Mouse (Mus musculus): ENCODE results near the gene Metrn.
A peak's percentile ranks its signal among the peaks of the same experiment; 100 is the strongest.

Gene Metrn

DNA sequence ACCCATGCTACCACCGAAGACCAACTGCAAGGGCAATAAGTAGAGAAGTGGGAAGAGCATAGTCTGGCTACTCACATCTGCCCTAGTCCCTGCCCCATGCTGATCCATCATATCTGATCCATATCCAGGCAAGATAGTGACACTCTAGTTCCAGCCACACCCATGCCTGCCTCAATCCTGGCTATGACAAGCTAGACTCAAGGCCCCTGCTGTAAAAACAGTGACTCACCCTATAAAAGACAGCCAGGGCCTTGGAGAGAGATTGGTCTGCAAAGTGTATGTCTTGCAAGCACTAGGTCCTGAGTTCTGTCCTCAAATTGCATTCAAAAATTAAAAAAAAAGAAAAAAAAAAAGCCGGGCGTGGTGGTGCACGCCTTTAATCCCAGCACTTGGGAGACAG is 9.6 kb upstream of the Metrn start:
- no peak for DNase-seq (ENCODE audit: low spot score)

DNA sequence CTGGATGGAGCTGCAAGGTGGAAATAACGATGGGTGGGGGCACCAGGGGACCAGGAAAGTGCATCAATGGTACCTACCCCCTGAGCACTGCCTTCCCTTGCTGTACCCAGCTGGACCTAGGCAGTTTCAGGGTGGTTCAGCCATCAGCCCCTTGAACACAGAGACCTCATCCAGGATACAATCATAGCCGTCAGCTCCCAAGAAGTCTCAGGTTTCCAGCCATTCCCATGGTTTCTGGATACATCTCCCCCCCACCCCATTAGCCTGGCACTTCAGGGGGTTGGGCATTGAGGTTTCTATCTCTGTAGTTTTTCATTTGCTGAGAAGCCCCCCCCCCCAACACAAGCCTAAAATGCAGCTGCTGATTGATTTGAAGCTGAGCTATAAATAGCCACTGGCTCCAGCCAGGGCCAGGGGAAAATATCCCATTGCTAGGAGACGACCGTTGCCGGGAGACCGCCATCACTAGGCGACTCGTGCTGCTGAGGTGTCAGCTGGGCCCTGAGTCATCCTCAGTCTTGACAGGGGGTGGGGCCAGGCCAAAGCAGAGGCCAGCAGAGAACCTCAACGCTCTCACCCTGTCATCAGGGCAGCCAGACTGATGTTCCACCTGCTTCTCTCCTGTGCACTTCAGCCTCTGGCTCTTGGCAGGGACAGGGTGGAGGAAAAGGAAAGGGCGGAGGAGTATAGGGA is 6.0 kb upstream of the Metrn start:
- no peak for DNase-seq (ENCODE audit: low spot score)

DNA sequence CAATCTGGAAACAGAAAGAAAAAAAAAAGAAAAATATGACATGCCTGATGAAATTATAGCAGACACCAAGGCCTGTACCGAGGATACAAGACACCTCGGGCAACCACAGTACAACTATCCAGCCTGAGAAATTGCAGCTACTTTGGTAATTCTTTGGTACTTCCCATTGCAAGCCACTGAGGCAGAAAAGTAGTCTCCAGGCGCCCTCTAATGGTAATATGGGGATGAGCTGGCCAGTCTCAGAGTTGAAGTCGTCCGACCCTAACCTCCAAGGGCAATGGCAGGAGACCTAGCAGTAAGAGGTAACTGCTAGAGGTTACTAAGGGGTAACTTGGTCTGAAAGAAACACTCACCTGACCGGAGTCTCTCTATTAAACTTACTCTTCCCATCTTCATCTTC is 4.1 kb upstream of the Metrn start:
- peak; percentile 50 for DNase-seq (ENCODE audit: low spot score)

DNA sequence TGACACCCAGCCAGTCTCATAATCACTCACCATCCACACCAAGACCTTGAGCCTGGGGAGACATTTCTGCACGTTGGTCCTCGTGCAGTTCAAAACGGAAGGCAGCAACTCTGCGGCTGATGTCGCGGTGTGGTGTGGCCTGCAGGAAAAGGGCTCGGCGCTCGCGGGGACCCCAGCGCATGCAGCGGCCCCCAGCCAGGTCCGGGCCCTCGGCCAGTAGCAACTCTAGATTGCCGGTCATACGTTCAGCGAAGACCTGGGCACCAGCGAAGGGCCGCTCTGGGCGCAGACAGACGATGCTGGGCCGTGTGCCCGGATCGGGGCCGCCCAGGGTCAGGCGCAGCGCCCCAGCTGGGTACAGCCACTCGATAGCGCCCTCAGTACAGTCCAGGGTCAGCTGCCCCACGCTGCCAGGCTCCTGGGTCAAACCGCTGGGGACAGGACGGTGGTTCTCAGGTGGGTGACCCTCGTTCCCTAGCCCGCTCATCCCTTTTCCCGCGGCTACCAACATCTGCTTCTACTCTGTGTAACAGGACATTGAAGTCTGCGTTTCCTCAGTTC is 645 bp downstream of the Metrn start:
- no peak for DNase-seq (ENCODE audit: low spot score)

- no peak for DNase-seq (ENCODE audit: low spot score)
Measured at GRCm38 (mm10) chr17:25795609-25796092, 1.3 kb downstream of the Metrn start, which contains the start of gene AC134908.4. Gene AC134908.4 (minus strand): TSS chr17:25795659.

GRCm38 (mm10) chr17:25794998-25795397 is 1.9 kb downstream of the Metrn start:
- no peak for DNase-seq (ENCODE audit: low spot score)

DNA sequence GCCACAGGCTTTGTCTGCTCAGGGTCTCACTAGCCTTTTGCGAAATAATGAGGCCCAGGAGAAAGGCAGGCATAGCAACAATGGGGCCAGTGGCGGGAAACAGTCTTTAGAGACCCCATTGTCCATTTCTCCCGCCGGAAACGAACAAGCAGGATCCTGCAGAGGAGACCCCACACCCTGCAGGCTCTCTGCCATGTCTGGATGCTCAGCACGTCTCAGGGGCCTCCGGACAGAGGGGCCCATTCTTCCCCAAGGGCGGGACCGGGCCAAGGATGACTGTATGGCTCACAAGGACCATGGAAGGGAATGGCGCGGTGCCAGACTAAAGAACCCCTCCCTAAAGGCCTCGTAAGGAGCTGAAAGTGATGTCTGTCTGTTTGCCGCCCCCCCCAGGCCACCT is 2.7 kb downstream of the Metrn start:
- DNase-seq (ENCODE audit: low spot score): no peak

DNA sequence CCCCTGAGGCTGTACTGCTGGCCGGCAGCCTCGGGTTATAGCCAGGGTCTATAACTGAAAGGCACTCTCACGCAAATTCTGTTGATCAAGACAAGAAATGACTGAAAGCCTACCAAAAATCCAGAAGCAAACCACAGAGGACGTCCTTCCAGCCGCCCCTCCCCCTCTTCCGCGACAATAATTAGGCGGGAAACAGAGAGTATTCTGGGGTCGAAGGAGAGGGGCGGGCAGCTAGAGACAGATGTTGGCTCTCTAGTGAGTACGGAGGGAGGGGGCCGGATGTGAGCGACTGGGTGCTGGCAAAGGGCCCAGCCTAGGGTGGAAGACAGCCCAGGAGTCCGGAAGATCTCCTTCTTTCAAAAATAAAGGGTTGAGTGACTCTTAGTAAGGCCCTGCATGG is 4.3 kb downstream of the Metrn start, which contains the start of gene Fam173a:
Gene Fam173a, minus strand, starts transcription at position 287 of the 400 bp plus-strand sequence.
- peak; percentile 54 for DNase-seq (ENCODE audit: low spot score)

- peak; percentile 78 for DNase-seq (ENCODE audit: low spot score)
Measured at GRCm38 (mm10) chr17:25791843-25792527, 5.0 kb downstream of the Metrn start.

- no peak for DNase-seq (ENCODE audit: low spot score)
Measured at GRCm38 (mm10) chr17:25791320-25791842, 5.6 kb downstream of the Metrn start.

DNA sequence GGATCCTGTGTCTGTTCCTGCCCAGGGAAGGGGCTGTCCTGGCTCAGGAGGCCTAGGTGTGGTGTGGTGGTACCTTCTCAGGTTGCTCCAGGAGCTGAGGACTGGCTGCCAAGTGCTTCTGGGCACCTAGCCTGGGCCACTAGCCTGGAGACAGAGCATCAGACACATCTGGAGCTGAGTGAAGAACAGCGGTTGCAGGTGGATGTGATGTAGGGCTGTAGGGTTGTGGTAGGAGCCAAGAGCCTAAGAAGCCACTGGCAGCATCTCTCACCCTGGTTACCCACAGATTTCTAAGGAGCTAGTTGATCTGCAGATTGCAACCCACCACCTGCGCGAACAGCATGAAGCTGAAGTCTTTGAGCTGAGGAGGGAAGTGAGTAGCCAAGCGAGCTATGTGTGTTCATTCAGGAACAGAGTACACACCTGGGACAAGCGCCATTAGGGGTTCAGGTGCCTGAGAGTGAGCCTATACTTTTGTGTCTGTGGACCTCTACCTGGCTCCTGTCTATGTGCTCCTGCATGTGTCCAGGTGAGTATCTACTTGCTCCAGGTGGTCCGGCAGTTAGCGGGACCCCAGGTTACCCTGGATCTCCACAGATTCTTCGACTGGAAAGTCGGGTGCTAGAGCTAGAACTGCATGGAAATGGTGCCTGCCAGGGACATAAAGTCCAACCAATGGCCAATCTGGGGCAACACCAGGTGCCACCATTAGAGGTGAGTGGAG is 10.0 kb downstream of the Metrn start:
- DNase-seq (ENCODE audit: low spot score): no peak

DNA sequence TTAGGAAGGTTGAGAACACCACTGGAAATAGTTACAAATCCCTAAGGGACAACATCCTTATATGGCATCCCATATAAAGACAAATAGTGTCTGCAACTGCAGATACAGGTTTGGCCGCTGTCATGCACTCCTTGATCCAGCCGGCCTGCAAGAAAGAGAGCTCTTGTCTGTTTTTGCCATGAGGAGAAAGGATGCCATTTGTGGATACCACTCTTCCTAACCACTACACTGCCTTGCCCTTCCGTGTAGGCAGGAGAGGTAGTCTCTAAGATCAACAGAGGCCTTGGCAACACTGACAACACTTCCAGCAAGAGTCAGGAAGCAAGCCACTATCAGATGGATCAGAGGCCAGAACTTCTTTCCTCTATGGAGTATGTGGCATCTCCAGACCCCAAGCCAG is 10.7 kb downstream of the Metrn start, which contains the start of gene Ccdc78:
Gene Ccdc78, plus strand, starts transcription at position 301 of the 400 bp plus-strand sequence.
- no peak for DNase-seq (ENCODE audit: low spot score)

GRCm38 (mm10) chr17:25785281-25785745 is 11.6 kb downstream of the Metrn start, which contains the start of gene Haghl:
Gene Haghl (minus strand): TSS chr17:25785673.
- peak; percentile 91 for DNase-seq (ENCODE audit: low spot score)

GRCm38 (mm10) chr17:25783861-25784574 is 12.9 kb downstream of the Metrn start:
- DNase-seq (ENCODE audit: low spot score): no peak

GRCm38 (mm10) chr17:25783086-25783485 is 13.8 kb downstream of the Metrn start:
- no peak for DNase-seq (ENCODE audit: low spot score)

- DNase-seq (ENCODE audit: low spot score): no peak
Measured at GRCm38 (mm10) chr17:25781339-25781738, 15.6 kb downstream of the Metrn start.

GRCm38 (mm10) chr17:25777948-25778347 is 19.0 kb downstream of the Metrn start:
- DNase-seq (ENCODE audit: low spot score): no peak

- no peak for DNase-seq (ENCODE audit: low spot score)
Measured at GRCm38 (mm10) chr17:25775318-25776062, 21.4 kb downstream of the Metrn start.

- peak; percentile 94 for DNase-seq (ENCODE audit: low spot score)
Measured at GRCm38 (mm10) chr17:25773549-25774120, 23.3 kb downstream of the Metrn start, which contains the start of gene Narfl. Gene Narfl (plus strand): TSS chr17:25773776.

GRCm38 (mm10) chr17:25769331-25769730 is 27.6 kb downstream of the Metrn start:
- DNase-seq (ENCODE audit: low spot score): no peak

Data from spleen, adult 12 weeks (tissue).